Mouse (Mus musculus) embryonic fibroblast, embryonic 13.5 days (primary cell): ENCODE results near the gene March4.

ENCODE experiments used
- CTCF ChIP-seq: IDR thresholded peaks from 2 replicates; pipeline ENCODE4 v1.5.1; 2011; ENCODE audit warnings: mild to moderate bottlenecking, control low read depth, low read length, moderate library complexity, borderline replicate concordance; ENCODE audit not compliant: insufficient read depth
- POLR2A ChIP-seq: IDR thresholded peaks from 2 replicates; pipeline ENCODE4 v1.6.1; 2011; ENCODE audit warnings: low read depth, mild to moderate bottlenecking, control low read depth, low read length, moderate library complexity

GRCm38 (mm10) chr1:72507670-72508069 lies 29.1 kb downstream of the March4 start:
- no peak for TF ChIP-seq CTCF
- TF ChIP-seq POLR2A: no peak
